Mouse (Mus musculus) cerebellum, adult 11-12 months (tissue): ENCODE data around the gene Efnb2.
A peak's percentile ranks its signal among the peaks of the same experiment; 100 is the strongest.

ENCODE experiments used
- DNase-seq: peaks from one replicate; pipeline ENCODE4 v3.0.0; 2022

The Efnb2 gene

GRCm38 (mm10) chr8:8661103-8661758, at the start of gene Efnb2:
TSS of gene Efnb2 (minus strand) at chr8:8661242.
- peak; percentile 73 for DNase-seq

GRCm38 (mm10) chr8:8704813-8705212, 43.8 kb upstream of the Efnb2 start:
- DNase-seq: no peak

GRCm38 (mm10) chr8:8703668-8704067, 42.6 kb upstream of the Efnb2 start:
- DNase-seq: no peak

- DNase-seq: no peak
These were observed 39.8 kb upstream of the Efnb2 start for GRCm38 (mm10) chr8:8700821-8701220.

GRCm38 (mm10) chr8:8700229-8700628, 39.2 kb upstream of the Efnb2 start:
- no peak for DNase-seq

- DNase-seq: peak; percentile 95
These were observed 29.4 kb upstream of the Efnb2 start, which contains the start of gene Arglu1 for GRCm38 (mm10) chr8:8690146-8691092. TSS of gene Arglu1 (minus strand) at chr8:8690521.

GRCm38 (mm10) chr8:8689454-8690145, 28.6 kb upstream of the Efnb2 start:
- DNase-seq: peak; percentile 69

GRCm38 (mm10) chr8:8688823-8689453, 27.9 kb upstream of the Efnb2 start:
- DNase-seq: no peak

- no peak for DNase-seq
These were observed 24.5 kb upstream of the Efnb2 start for GRCm38 (mm10) chr8:8685517-8685916.

- no peak for DNase-seq
These were observed 21.7 kb upstream of the Efnb2 start for GRCm38 (mm10) chr8:8682697-8683096.

GRCm38 (mm10) chr8:8678236-8678635, 17.2 kb upstream of the Efnb2 start:
- no peak for DNase-seq

- no peak for DNase-seq
These were observed 13.8 kb upstream of the Efnb2 start for GRCm38 (mm10) chr8:8674864-8675263.

- DNase-seq: peak; percentile 68
These were observed 707 bp upstream of the Efnb2 start for GRCm38 (mm10) chr8:8661759-8662138.

GRCm38 (mm10) chr8:8660307-8661098, 539 bp downstream of the Efnb2 start:
- no peak for DNase-seq

GRCm38 (mm10) chr8:8659503-8660306, 1.3 kb downstream of the Efnb2 start:
- DNase-seq: no peak

- peak; percentile 41 for DNase-seq
These were observed 2.4 kb downstream of the Efnb2 start for GRCm38 (mm10) chr8:8658426-8659224.

GRCm38 (mm10) chr8:8657692-8658355, 3.2 kb downstream of the Efnb2 start:
- no peak for DNase-seq

GRCm38 (mm10) chr8:8656578-8657441, 4.2 kb downstream of the Efnb2 start:
- no peak for DNase-seq
